Mouse (Mus musculus): ENCODE measurements at regions not wholly inside any gene's neighbourhood (a gene's known extent, or its start where the extent isn't known, plus 50 kb on each side); places are given as distances from the start of the nearest gene placed in this dataset.

- TF ChIP-seq POLR2A (IDR thresholded peaks at IDR 0.05; ENCODE audit: low read depth, low read length) (no peak), CTCF (conservative IDR thresholded peaks at IDR 0.05 in 1 of 2, IDR thresholded peaks at IDR 0.05 in 1 of 2; ENCODE audit: low read depth in 2 of 2, low read length in 2 of 2) (no peak), TBP (conservative IDR thresholded peaks at IDR 0.05; ENCODE audit: low read depth, low read length) (no peak), EP300 (IDR thresholded peaks at IDR 0.05; ENCODE audit: low read length) (no peak)
Measured at GRCm38 (mm10) chr16:19865931-19866330, 105.9 kb downstream of the B3gnt5 start.
